Mouse (Mus musculus): ENCODE results near the gene Rtbdn. TPM values are rescaled to one million over a fixed set of nuclear protein-coding genes. Genes with fewer than 3 reads are reported as not detected.

Gene Rtbdn
- polyA plus RNA-seq, 1 experiment, result 0.05 TPM

- peaks cover 47% of the 10 kb centered on the region for H3K27me3 ChIP-seq (ENCODE audit: control insufficient read depth, insufficient read depth, insufficient read length)
- TF ChIP-seq CEBPB (IDR thresholded peaks at IDR 0.05; ENCODE audit: low read depth), result no peak
- TF ChIP-seq MYOG (IDR thresholded peaks at IDR 0.05; ENCODE audit: control insufficient read depth, extremely low read depth, insufficient read length), result no peak
- no peak for TF ChIP-seq CTCF (IDR thresholded peaks at IDR 0.05; ENCODE audit: control insufficient read depth, insufficient read depth, insufficient read length)
- no peak for TF ChIP-seq MYOD1 (IDR thresholded peaks at IDR 0.05; ENCODE audit: control insufficient read depth, insufficient read length, low read depth)
- TF ChIP-seq USF1 (IDR thresholded peaks at IDR 0.05; ENCODE audit: low read depth), result no peak
- TF ChIP-seq MAX (IDR thresholded peaks at IDR 0.05), result no peak
- no peak for TF ChIP-seq FOSL1 (IDR thresholded peaks at IDR 0.05; ENCODE audit: insufficient read depth, low read length, poor library complexity, severe bottlenecking)
- H3ac ChIP-seq (ENCODE audit: control insufficient read depth, insufficient read length, low read depth), result no peak overlapping the region
- no peaks in the 10 kb centered on the region for H3K36me3 ChIP-seq (ENCODE audit: control insufficient read depth, insufficient read depth)
- no peak overlapping the region for H3K4me3 ChIP-seq (ENCODE audit: insufficient read depth, poor library complexity, severe bottlenecking)
- no peaks in the 10 kb centered on the region for H3K79me3 ChIP-seq (ENCODE audit: low read depth)
- H3K79me2 ChIP-seq (ENCODE audit: control insufficient read depth, insufficient read depth), result no peaks in the 10 kb centered on the region
These were observed 11.3 kb upstream of the Rtbdn start for GRCm38 (mm10) chr8:84935489-84935888.

DNA sequence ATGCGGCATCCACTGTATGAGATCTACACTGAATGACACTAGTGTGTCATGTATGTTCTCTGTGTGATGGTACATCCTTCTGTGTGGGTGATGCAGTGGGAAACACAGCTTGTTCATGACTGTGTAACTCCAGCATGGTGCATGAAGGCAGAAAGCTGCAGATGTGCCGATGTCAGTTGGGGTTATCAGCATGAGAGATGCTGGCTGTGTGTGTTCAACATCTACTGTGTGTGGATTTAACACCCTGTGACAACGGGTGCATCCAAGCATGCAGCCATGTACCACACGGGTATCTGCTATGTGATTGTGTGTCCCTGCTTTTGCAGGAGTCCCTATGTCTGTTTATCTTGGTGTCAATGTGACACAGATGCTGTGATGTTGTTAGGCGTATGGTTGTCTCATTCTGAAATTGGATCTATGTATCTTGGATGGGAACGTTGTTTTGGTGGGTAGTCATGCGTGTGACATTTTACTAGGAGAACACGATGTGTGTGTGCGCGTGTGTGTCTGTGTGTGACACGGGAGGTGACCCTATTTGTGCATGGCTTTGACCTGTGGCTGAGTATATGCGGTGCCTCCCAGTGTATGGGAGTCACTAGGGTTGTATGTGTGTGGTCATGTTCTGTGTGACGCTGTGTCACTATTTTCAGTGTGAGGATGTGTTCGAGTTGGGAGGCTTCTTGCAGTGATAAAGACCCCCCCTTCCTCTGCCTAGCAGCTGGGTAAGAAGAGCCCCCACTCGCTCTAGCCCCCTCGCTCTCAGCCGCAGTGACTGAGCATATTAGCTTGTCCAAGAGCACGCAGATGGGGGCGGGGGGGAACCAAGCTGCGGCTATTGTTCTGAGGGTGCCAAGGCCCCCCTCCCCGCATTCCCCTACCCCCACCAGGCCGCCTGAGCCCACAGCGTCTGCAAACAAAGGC is 10.5 kb upstream of the Rtbdn start:
- no peaks in the 10 kb centered on the region for H3K79me3 ChIP-seq (ENCODE audit: low read depth)
- no peak for TF ChIP-seq CEBPB (IDR thresholded peaks at IDR 0.05; ENCODE audit: low read depth)
- no peak for TF ChIP-seq USF1 (IDR thresholded peaks at IDR 0.05; ENCODE audit: low read depth)
- TF ChIP-seq MAX (IDR thresholded peaks at IDR 0.05), result no peak
- no peak for TF ChIP-seq CTCF (IDR thresholded peaks at IDR 0.05; ENCODE audit: control insufficient read depth, insufficient read depth, insufficient read length)
- no peak for TF ChIP-seq MYOD1 (IDR thresholded peaks at IDR 0.05; ENCODE audit: control insufficient read depth, insufficient read length, low read depth)
- TF ChIP-seq MYOG (IDR thresholded peaks at IDR 0.05; ENCODE audit: control insufficient read depth, extremely low read depth, insufficient read length), result no peak
- no peak for TF ChIP-seq FOSL1 (IDR thresholded peaks at IDR 0.05; ENCODE audit: insufficient read depth, low read length, poor library complexity, severe bottlenecking)
- peaks cover 44% of the 10 kb centered on the region for H3K27me3 ChIP-seq (ENCODE audit: control insufficient read depth, insufficient read depth, insufficient read length)
- H3ac ChIP-seq (ENCODE audit: control insufficient read depth, insufficient read length, low read depth), result no peak overlapping the region
- H3K4me3 ChIP-seq (ENCODE audit: insufficient read depth, poor library complexity, severe bottlenecking), result no peak overlapping the region
- H3K79me2 ChIP-seq (ENCODE audit: control insufficient read depth, insufficient read depth), result no peaks in the 10 kb centered on the region
- H3K36me3 ChIP-seq (ENCODE audit: control insufficient read depth, insufficient read depth), result no peaks in the 10 kb centered on the region

DNA sequence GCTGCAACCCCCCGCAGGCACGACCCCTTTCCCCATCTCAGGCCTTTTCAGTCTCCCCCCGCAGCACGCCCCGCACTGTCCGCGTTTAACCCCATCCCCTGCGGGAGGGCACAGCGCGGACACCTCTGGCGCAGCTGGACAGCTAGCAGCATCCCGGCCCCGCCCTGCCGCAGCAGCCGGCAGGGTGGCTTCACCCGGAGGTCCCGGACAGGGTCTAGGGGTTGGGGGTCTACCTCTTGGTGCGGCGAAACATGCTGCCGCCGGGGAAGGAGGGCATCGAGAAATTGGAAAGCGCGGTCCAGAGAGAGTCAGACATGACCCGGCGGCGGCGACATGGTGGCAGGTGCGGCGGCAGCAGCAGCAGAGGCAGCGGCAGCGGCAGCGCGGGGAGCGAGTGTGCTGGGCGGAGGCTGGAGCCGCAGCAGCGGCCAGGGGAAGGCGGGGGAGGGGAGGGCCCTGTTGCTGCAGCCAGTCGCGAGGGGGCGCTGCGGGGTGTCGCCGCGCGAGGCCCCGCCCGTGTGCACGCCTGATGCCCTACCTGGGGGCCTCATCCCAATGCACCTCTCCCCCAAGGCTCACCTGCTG is 9.7 kb upstream of the Rtbdn start, which contains the start of gene Mast1:
Mast1 (minus strand) TSS at position 398 of the 585 bp plus-strand sequence.
- Histone ChIP-seq H3K4me3 (ENCODE audit: insufficient read depth, poor library complexity, severe bottlenecking) (no peak within 1 kb of the TSS), H3K36me3 (ENCODE audit: control insufficient read depth, insufficient read depth) (no peaks in the 10 kb centered on the region), H3K79me3 (ENCODE audit: low read depth) (no peaks in the 10 kb centered on the region), H3ac (ENCODE audit: control insufficient read depth, insufficient read length, low read depth) (peak within 1 kb of the TSS; percentile 35), H3K27me3 (ENCODE audit: control insufficient read depth, insufficient read depth, insufficient read length) (peaks cover 44% of the 10 kb centered on the region), H3K79me2 (ENCODE audit: control insufficient read depth, insufficient read depth) (no peaks in the 10 kb centered on the region)
- TF ChIP-seq MAX (IDR thresholded peaks at IDR 0.05), result no peak
- peak; percentile 59 for TF ChIP-seq CTCF (IDR thresholded peaks at IDR 0.05; ENCODE audit: control insufficient read depth, insufficient read depth, insufficient read length)

GRCm38 (mm10) chr8:84937620-84938485 is 8.9 kb upstream of the Rtbdn start:
- Histone ChIP-seq H3K27me3 (ENCODE audit: control insufficient read depth, insufficient read depth, insufficient read length) (peaks cover 44% of the 10 kb centered on the region), H3K79me3 (ENCODE audit: low read depth) (no peaks in the 10 kb centered on the region), H3K36me3 (ENCODE audit: control insufficient read depth, insufficient read depth) (no peaks in the 10 kb centered on the region), H3K4me3 (ENCODE audit: insufficient read depth, poor library complexity, severe bottlenecking) (no peak overlapping the region), H3ac (ENCODE audit: control insufficient read depth, insufficient read length, low read depth) (no peak overlapping the region), H3K79me2 (ENCODE audit: control insufficient read depth, insufficient read depth) (no peaks in the 10 kb centered on the region)
- no peak for TF ChIP-seq CEBPB (IDR thresholded peaks at IDR 0.05; ENCODE audit: low read depth)
- no peak for TF ChIP-seq MAX (IDR thresholded peaks at IDR 0.05)
- TF ChIP-seq MYOG (IDR thresholded peaks at IDR 0.05; ENCODE audit: control insufficient read depth, extremely low read depth, insufficient read length), result no peak
- TF ChIP-seq MYOD1 (IDR thresholded peaks at IDR 0.05; ENCODE audit: control insufficient read depth, insufficient read length, low read depth), result no peak
- TF ChIP-seq FOSL1 (IDR thresholded peaks at IDR 0.05; ENCODE audit: insufficient read depth, low read length, poor library complexity, severe bottlenecking), result no peak
- no peak for TF ChIP-seq USF1 (IDR thresholded peaks at IDR 0.05; ENCODE audit: low read depth)
- TF ChIP-seq CTCF (IDR thresholded peaks at IDR 0.05; ENCODE audit: control insufficient read depth, insufficient read depth, insufficient read length), result no peak

DNA sequence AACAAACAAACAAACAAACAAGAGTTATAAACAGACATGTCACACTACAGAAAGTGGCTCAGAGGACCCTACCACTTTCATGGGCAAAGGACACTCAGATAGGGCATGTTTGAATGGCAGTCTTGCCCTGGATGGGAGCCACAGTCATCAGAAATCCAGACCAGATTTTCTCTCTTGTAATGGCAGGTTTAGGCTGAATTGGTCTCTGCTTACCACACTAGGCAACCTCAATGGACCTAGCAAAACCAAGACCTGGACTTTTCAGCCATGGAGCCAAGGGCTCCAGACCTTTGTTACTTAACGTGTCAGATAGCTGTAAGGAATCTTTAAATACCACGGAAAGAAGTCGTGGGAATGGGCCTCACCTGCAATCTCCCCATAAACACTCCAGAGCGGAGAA is 3.1 kb upstream of the Rtbdn start:
- Histone ChIP-seq H3K4me3 (ENCODE audit: insufficient read depth, poor library complexity, severe bottlenecking) (no peak overlapping the region), H3K79me3 (ENCODE audit: low read depth) (no peaks in the 10 kb centered on the region), H3K36me3 (ENCODE audit: control insufficient read depth, insufficient read depth) (no peaks in the 10 kb centered on the region), H3K27me3 (ENCODE audit: control insufficient read depth, insufficient read depth, insufficient read length) (peaks cover 30% of the 10 kb centered on the region), H3ac (ENCODE audit: control insufficient read depth, insufficient read length, low read depth) (no peak overlapping the region), H3K79me2 (ENCODE audit: control insufficient read depth, insufficient read depth) (no peaks in the 10 kb centered on the region)
- no peak for TF ChIP-seq FOSL1 (IDR thresholded peaks at IDR 0.05; ENCODE audit: insufficient read depth, low read length, poor library complexity, severe bottlenecking)
- TF ChIP-seq MAX (IDR thresholded peaks at IDR 0.05), result no peak
- TF ChIP-seq MYOD1 (IDR thresholded peaks at IDR 0.05; ENCODE audit: control insufficient read depth, insufficient read length, low read depth), result no peak
- TF ChIP-seq MYOG (IDR thresholded peaks at IDR 0.05; ENCODE audit: control insufficient read depth, extremely low read depth, insufficient read length), result no peak
- TF ChIP-seq CEBPB (IDR thresholded peaks at IDR 0.05; ENCODE audit: low read depth), result no peak
- no peak for TF ChIP-seq USF1 (IDR thresholded peaks at IDR 0.05; ENCODE audit: low read depth)
- no peak for TF ChIP-seq CTCF (IDR thresholded peaks at IDR 0.05; ENCODE audit: control insufficient read depth, insufficient read depth, insufficient read length)

All from C2C12 (cell line).